Mouse (Mus musculus) myocyte (in vitro differentiated cells): ENCODE data around the gene Lsm12.

Experiments
- POLR2A ChIP-seq: IDR thresholded peaks from one replicate; pipeline ENCODE4 v1.6.1; 2011; ENCODE audit warnings: low read depth, mild to moderate bottlenecking, control low read depth, moderate library complexity; ENCODE audit not compliant: insufficient read length
- REST ChIP-seq: IDR thresholded peaks from one replicate; pipeline ENCODE4 v1.6.1; 2011; ENCODE audit warnings: mild to moderate bottlenecking, control low read depth, moderate library complexity; ENCODE audit not compliant: insufficient read depth, insufficient read length

DNA sequence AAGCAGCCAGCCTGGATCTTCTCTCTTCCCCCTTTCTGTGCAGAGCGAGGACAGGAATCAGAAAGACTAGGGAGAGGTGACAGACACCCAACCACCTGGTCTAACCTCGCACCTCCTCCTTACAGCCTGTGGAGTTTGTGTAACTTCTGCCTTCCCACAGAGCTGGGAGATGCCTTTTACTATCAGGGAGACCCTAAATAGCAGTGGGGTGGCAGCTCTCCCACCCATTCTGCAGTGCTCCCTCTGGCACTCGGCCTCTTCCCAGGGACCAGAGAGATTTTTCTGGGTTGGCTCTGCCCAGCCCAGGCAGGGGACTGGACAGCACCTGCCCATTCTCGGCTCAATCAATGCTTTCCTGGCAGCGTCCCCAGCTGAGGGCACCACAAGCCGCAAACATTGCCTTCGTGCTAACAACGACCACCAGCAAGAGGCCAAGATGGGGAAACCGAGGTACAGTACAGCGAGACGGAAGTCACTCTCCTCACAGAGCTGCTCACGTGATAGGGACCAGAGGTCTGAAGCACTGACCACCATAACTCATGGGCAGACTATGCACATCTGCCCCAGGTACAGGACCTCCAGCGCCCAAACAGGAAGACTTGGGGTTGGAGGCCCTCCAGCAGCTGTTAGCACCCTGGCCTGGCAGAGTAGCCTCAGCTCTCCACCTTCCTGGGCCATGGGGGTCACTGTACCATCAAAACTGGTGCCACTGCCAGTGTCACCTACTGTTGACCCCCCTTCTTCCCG, 34.3 kb upstream of the Lsm12 start:
- no peak for TF ChIP-seq REST
- TF ChIP-seq POLR2A, result no peak
